Mouse (Mus musculus): ENCODE data around the gene Plin1.

Plin1 gene

GRCm38 (mm10) chr7:79705210-79705609 is 27.5 kb downstream of the Plin1 start:
- ChIA-PET CTCF (interaction anchor here in 2 of 4 experiments (2.3 to 2.8 kb wide), 2 partner anchors 23 kb away, joined by 9 to 13 read pairs; no protein-coding TSS in a partner anchor), POLR2A (interaction anchor here (0.5 to 3.8 kb wide), 9 partner anchors 13 to 126 kb away, joined by 3 to 19 read pairs (median 3); partner anchors contain the start of gene Ticrr (in 1 of the 4))

DNA sequence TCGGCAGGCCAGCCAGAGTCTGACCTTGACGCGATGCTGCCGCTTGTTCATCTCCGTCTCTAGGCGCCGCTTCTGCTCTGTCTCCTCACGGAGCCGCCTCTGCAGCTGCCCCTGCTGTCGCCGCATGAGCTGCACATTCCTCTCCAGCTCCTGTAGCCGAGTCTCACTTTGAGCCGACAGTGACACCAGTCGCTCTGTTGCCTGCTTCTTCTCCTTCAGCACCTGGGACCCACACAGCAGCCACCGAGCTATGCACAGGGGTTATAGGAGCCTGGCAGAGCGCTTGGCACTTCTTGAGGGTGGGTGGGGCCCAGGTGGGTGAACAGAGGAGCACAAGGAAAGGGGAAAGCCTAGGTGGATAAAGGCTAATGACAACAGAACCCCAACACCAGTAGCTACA is 29.9 kb downstream of the Plin1 start:
- ChIA-PET POLR2A (interaction anchor here in 2 of 4 experiments (0.6 to 5.6 kb wide), 7 partner anchors 13 to 789 kb away, joined by 3 to 64 read pairs (median 4); partner anchors contain the start of gene Isg20 (in 1 of the 2)), CTCF (interaction anchor here in 2 of 4 experiments (0.9 to 1.3 kb wide), 3 partner anchors 24 to 26 kb away, joined by 3 read pairs; no protein-coding TSS in a partner anchor)

DNA sequence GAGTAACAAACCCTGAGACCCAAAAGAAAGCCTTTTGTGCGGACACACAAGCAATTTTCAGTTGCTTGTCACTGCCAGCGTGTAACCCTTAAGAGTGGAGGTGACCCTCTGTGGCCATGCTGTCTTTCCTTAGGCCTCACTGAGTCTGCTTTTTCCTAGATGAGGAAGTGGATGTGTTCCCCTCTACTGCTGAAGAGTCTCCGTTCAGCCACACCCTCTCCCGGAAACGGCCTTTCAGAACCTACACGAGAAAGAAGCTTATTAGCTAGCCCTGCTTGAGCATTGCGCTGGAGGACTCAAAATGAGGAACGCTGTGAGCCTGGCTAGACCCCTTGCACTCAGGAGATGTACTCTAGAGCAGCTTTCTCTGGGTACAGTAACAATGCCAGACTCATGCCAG is 36.2 kb downstream of the Plin1 start:
- ChIA-PET CTCF (interaction anchor here in 1 of 4 experiments (5.8 kb wide), 1 partner anchor 33 kb away, joined by 33 read pairs; no protein-coding TSS in a partner anchor), POLR2A (interaction anchor here in 2 of 4 experiments (1.3 to 10.1 kb wide), 4 partner anchors 11 to 42 kb away, joined by 3 to 146 read pairs (median 32); no protein-coding TSS in a partner anchor)

DNA sequence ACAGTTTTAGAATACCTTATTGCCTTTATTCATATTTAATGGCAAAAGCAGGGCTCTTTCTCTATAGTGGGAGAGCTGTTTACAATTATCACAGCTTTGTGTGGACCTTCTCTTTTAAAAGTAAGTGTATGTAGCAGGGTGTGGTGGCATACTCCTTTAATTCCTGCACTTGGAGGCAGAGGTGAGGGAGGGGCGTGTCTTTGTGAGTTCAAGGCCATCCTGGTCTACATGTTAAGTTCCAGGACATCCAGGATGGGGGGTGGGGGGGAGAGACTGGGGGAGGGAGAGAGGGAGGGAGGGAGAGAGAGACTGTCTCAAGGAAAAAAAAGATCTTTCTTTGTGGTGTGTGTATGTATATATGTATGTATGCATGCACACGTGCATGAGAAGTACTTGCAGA is 52.5 kb downstream of the Plin1 start:
- ChIA-PET POLR2A (interaction anchor here in 3 of 4 experiments (0.6 to 10.5 kb wide), 10 partner anchors 8 to 48 kb away, joined by 3 to 221 read pairs (median 6); partner anchors contain the start of gene Ticrr (in 2 of the 3)), CTCF (interaction anchor here in 3 of 4 experiments (0.6 to 1.1 kb wide), 3 partner anchors 47 to 921 kb away, joined by 3 to 10 read pairs (median 3); no protein-coding TSS in a partner anchor)

- ChIA-PET CTCF (interaction anchor here in 3 of 4 experiments (0.6 to 1.4 kb wide), 7 partner anchors 14 to 332 kb away, joined by 3 to 6 read pairs (median 3); no protein-coding TSS in a partner anchor), POLR2A (interaction anchor here in 3 of 4 experiments (0.6 to 10.5 kb wide), 7 partner anchors 7 to 48 kb away, joined by 3 to 221 read pairs (median 21); partner anchors contain the start of gene Ticrr (in 2 of the 3))
These were observed 53.5 kb downstream of the Plin1 start for GRCm38 (mm10) chr7:79679186-79679585.

GRCm38 (mm10) chr7:79670900-79671604 is 61.7 kb downstream of the Plin1 start:
- CTCF ChIA-PET = no interaction called here
- POLR2A ChIA-PET = interaction anchor here (0.7 to 16.2 kb wide), 16 partner anchors 8 to 272 kb away, joined by 3 to 221 read pairs (median 4); partner anchors contain the start of gene Ticrr (in 2 of the 4)
